In the genomic region with DNA sequence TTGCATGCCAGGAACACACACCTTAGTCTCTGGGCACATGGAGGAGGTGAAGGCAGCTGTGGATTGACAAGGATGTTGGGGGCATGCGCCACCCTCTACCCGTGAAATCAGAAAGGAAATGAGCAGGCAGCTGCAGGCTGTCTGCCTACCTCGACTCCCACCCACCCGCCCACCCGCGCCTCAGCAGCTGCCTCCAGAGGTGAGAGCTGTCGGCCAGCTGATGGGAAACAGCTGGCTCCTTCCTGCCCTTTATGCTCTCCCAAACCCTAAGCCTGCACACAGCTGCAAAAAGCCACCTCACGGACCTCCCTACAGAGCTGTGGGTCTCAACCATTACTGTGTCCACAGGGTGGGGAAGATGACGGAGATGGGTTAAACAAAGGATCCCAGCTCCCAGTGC, we compare ENCODE assay signal across 11 mouse cellular contexts. TPM values are rescaled to one million over a fixed set of nuclear protein-coding genes. Genes with fewer than 3 reads are reported as not detected.
A peak's percentile ranks its signal among the peaks of the same experiment; 100 is the strongest.
DNase-seq lines count a peak whose midpoint lies in the region; ATAC-seq and TF ChIP-seq lines count a peak whose summit lies in the region.
"Had no signal": no experiment of that assay in that cellular context is flagged by ENCODE, and none has a peak within 500 bp of the region (broad histone marks: within the 10 kb centered on the region; RNA-seq: fewer than 3 reads in every experiment).

No protein-coding gene starts in this region.

- ATAC-seq in lung, embryonic 14.5 days (ENCODE audit: insufficient read depth) = peak; percentile 84
- peak; percentile 67 for ATAC-seq in limb, embryonic 12.5 days (ENCODE audit: insufficient number of reproducible peaks, insufficient read depth, low FRiP score, low TSS enrichment, low read depth)
- ATAC-seq: Patski had no signal

- no peaks in the 10 kb centered on the region for H3K9me3 ChIP-seq in lung, embryonic 14.5 days (ENCODE audit: low read depth, low read length)
- no peaks in the 10 kb centered on the region for H3K9me3 ChIP-seq in limb, embryonic 12.5 days
- H3K9me3 ChIP-seq: embryonic facial prominence, embryonic 15.5 days had no signal

- TF ChIP-seq CTCF in lung, embryonic 14.5 days (IDR thresholded peaks at IDR 0.05; ENCODE audit: low read depth) = no peak
- no peak for TF ChIP-seq CTCF in embryonic fibroblast, embryonic 13.5 days (IDR thresholded peaks at IDR 0.05; ENCODE audit: borderline replicate concordance, insufficient read depth, low read length)

- H3K27ac ChIP-seq in lung, embryonic 14.5 days (ENCODE audit: low read depth) = no peak overlapping the region; the same call in 1 of the 2 replicates
- peak overlapping the region; percentile 77 for H3K27ac ChIP-seq in embryonic fibroblast, embryonic 13.5 days (ENCODE audit: insufficient read depth, low read length)
- peak overlapping the region; percentile 76 for H3K27ac ChIP-seq in limb, embryonic 12.5 days
- H3K27ac ChIP-seq: embryonic facial prominence, embryonic 15.5 days had no signal

- H3K4me1 ChIP-seq in lung, embryonic 14.5 days (ENCODE audit: insufficient read depth) = peaks cover 19% of the 10 kb centered on the region
- peaks cover 22% of the 10 kb centered on the region for H3K4me1 ChIP-seq in embryonic fibroblast, embryonic 13.5 days (ENCODE audit: control insufficient read depth, insufficient read depth, low read length)
- peaks cover 43% of the 10 kb centered on the region for H3K4me1 ChIP-seq in limb, embryonic 12.5 days (replicated peaks)

- H3K36me3 ChIP-seq in lung, embryonic 14.5 days (ENCODE audit: insufficient read depth) = no peaks in the 10 kb centered on the region
- H3K36me3 ChIP-seq in limb, embryonic 12.5 days = no peaks in the 10 kb centered on the region
- H3K36me3 ChIP-seq: embryonic facial prominence, embryonic 15.5 days had no signal

- H3K9ac ChIP-seq in lung, embryonic 14.5 days = no peak overlapping the region
- 0 out of 2 replicates have a peak overlapping the region, but pooled peaks have one; percentile 3 for H3K9ac ChIP-seq in limb, embryonic 12.5 days (replicated peaks)
- H3K9ac ChIP-seq: embryonic facial prominence, embryonic 15.5 days had no signal

- no peak overlapping the region for H3K4me3 ChIP-seq in lung, embryonic 14.5 days (ENCODE audit: low read depth, low read length)
- H3K4me3 ChIP-seq in embryonic fibroblast, embryonic 13.5 days (ENCODE audit: insufficient read depth, low read length) = no peak overlapping the region
- H3K4me3 ChIP-seq in limb, embryonic 12.5 days (replicated peaks) = no peak overlapping the region
- H3K4me3 ChIP-seq: embryonic facial prominence, embryonic 15.5 days had no signal

- no peak for TF ChIP-seq POLR2A in embryonic fibroblast, embryonic 13.5 days (IDR thresholded peaks at IDR 0.05; ENCODE audit: low read depth, low read length)

- DNase-seq in lung, embryonic 14.5 days = peak; percentile 81
- no peak for DNase-seq in lung, adult 18-20 months
- DNase-seq in thymus, postnatal 14 days = peak; percentile 57
- DNase-seq in layer of hippocampus, adult 9-10 months (ENCODE audit: low spot score) = no peak
- no peak for DNase-seq in ovary, adult 18-20 months (ENCODE audit: low spot score)
- DNase-seq: gastrocnemius, postnatal 10 days had no signal

- no peaks in the 10 kb centered on the region for H3K27me3 ChIP-seq in lung, embryonic 14.5 days (ENCODE audit: insufficient read depth, low read length)
- H3K27me3 ChIP-seq in limb, embryonic 12.5 days = no peaks in the 10 kb centered on the region
- H3K27me3 ChIP-seq: embryonic facial prominence, embryonic 15.5 days; Patski had no signal

- peak overlapping the region; percentile 4; the same call in 1 of the 2 replicates for H3K4me2 ChIP-seq in lung, embryonic 14.5 days
- H3K4me2 ChIP-seq in limb, embryonic 12.5 days = peak overlapping the region; percentile 33
- H3K4me2 ChIP-seq: embryonic facial prominence, embryonic 15.5 days; midbrain, embryonic 11.5 days had no signal

- 23% methylated on average over 9 of the region's 9 CpGs for WGBS in lung, embryonic 14.5 days
- 7% methylated on average over 9 of the region's 9 CpGs for WGBS in limb, embryonic 12.5 days

RNA-seq across cellular contexts. Expression of gene Errfi1, which starts 44.4 kb away (rescaled TPM):
- polyA plus RNA-seq in lung, embryonic 14.5 days (2014; fragmentation: Nextera tagmentation; extraction: Ambion mirVana) = 41.5 and 48.3 TPM in 2 replicates
- polyA plus RNA-seq in embryonic fibroblast, embryonic 13.5 days (2011; ENCODE audit: insufficient read length, low read depth, missing spikeins) = 83.1 and 105 TPM in 2 replicates
- 25.7 and 29.0 TPM in 2 replicates for polyA plus RNA-seq in limb, embryonic 12.5 days (2016; fragmentation: Nextera tagmentation; extraction: Ambion mirVana)

Comparison
In these comparisons a context has a peak if more than half of its experiments do, and no peak if none do; other contexts are left out.
1. DNase-seq: peak in lung, embryonic 14.5 days (single experiment) and thymus, postnatal 14 days (single experiment); none in lung, adult 18-20 months (0 of 2), layer of hippocampus, adult 9-10 months (single experiment) and ovary, adult 18-20 months (single experiment).